Mouse (Mus musculus) E14TG2a.4 (cell line): ENCODE results near the gene Ldhd.
A peak's percentile ranks its signal among the peaks of the same experiment; 100 is the strongest.

Experiments
- H3K27me3 ChIP-seq: 2 replicates; pipeline ENCODE4 v1.6.1; 2014; ENCODE audit warnings: low read length, control low read depth; ENCODE audit not compliant: insufficient read depth
- H3K36me3 ChIP-seq: 2 replicates; pipeline ENCODE4 v1.6.1; 2014; ENCODE audit warnings: low read length, control low read depth; ENCODE audit not compliant: insufficient read depth
- H3K4me1 ChIP-seq: replicated peaks from 2 replicates; pipeline ENCODE4 v1.6.1; 2014; ENCODE audit warnings: low read depth, low read length, control low read depth
- H3K4me3 ChIP-seq: replicated peaks from 2 replicates; pipeline ENCODE4 v1.5.1; 2014; ENCODE audit warnings: mild to moderate bottlenecking, low read length
- H3K9me3 ChIP-seq: 2 replicates; pipeline ENCODE4 v1.6.1; 2014; ENCODE audit warnings: low read length, control low read depth
- CTCF ChIP-seq: conservative IDR thresholded peaks from 2 replicates; pipeline ENCODE4 v1.5.1; 2014; ENCODE audit warnings: low read length
- NANOG ChIP-seq: IDR thresholded peaks from 2 replicates; pipeline ENCODE4 v1.6.1; 2014; ENCODE audit warnings: borderline replicate concordance, low read length, mixed read lengths
- POU5F1 ChIP-seq: IDR thresholded peaks from 2 replicates; pipeline ENCODE4 v1.6.1; 2014; ENCODE audit warnings: low read length, borderline replicate concordance

Gene Ldhd

DNA sequence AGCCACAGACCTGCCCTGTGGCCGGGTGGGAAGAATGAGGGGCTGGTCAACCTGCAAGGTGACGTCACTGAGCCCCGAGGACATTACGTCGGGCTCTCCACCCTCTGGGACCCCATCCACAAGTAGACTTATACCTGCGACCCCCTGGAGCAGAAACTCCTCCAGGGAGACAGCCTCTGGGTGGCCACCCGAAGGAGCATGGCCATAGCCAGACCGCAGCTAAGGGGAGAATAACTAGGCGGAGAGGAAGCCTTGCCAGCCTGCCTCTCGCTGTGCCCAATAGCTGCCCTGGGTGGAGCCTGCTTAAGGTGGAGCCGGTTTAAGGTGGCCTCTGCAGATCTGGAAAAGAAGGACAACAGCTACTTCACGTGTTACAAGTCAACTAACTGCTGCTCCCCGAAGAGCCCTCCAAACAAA is at the start of gene Ldhd:
TSS of gene Ldhd (minus strand) at position 270 of the 417 bp plus-strand sequence.
- H3K27me3 ChIP-seq: peaks cover 37% of the 10 kb centered on the region
- H3K9me3 ChIP-seq: peaks cover 7% of the 10 kb centered on the region
- no peaks in the 10 kb centered on the region for H3K36me3 ChIP-seq
- peak within 1 kb of the TSS; percentile 68 for H3K4me3 ChIP-seq
- TF ChIP-seq NANOG (no peak), CTCF (no peak), POU5F1 (no peak)
- H3K4me1 ChIP-seq: peaks cover 55% of the 10 kb centered on the region

- H3K36me3 ChIP-seq: no peaks in the 10 kb centered on the region
- H3K9me3 ChIP-seq: peaks cover 9% of the 10 kb centered on the region
- peaks cover 16% of the 10 kb centered on the region for H3K4me1 ChIP-seq
- TF ChIP-seq CTCF: no peak
- no peak for TF ChIP-seq POU5F1
- H3K27me3 ChIP-seq: no peaks in the 10 kb centered on the region
- H3K4me3 ChIP-seq: no peak overlapping the region
Observed at GRCm38 (mm10) chr8:111678848-111679247, 48.7 kb upstream of the Ldhd start.

- Histone ChIP-seq H3K9me3 (peaks cover 9% of the 10 kb centered on the region), H3K36me3 (no peaks in the 10 kb centered on the region), H3K4me3 (no peak overlapping the region), H3K4me1 (peaks cover 16% of the 10 kb centered on the region), H3K27me3 (no peaks in the 10 kb centered on the region)
- TF ChIP-seq POU5F1 (no peak), CTCF (peak; percentile 50)
Observed at GRCm38 (mm10) chr8:111678111-111678510, 47.9 kb upstream of the Ldhd start.

DNA sequence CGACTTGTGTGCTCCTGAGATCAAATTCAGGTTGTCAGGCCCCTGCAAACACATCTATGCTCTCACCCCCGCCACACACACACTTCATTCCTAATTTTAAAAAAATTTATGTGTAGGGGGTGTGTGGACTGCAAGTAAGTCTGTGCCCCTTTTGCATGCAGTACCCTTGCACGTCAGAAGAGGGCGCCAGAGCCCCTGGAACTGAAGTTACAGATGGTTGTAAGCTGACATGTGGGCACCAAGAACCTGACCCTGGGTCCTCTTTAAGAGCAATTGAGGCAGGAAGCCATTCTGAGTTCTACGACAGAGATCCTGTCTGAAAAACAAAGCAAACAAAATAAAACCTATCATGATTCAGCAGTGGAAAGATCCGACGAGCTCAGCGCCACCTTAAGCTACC is 46.1 kb upstream of the Ldhd start:
- Histone ChIP-seq H3K9me3 (peaks cover 9% of the 10 kb centered on the region), H3K4me3 (no peak overlapping the region), H3K4me1 (peaks cover 9% of the 10 kb centered on the region), H3K27me3 (no peaks in the 10 kb centered on the region), H3K36me3 (peaks cover 13% of the 10 kb centered on the region)
- TF ChIP-seq POU5F1 (no peak), CTCF (peak; percentile 85), NANOG (no peak)

- Histone ChIP-seq H3K9me3 (no peaks in the 10 kb centered on the region), H3K4me3 (no peak overlapping the region), H3K36me3 (peaks cover 68% of the 10 kb centered on the region), H3K4me1 (peaks cover 13% of the 10 kb centered on the region), H3K27me3 (no peaks in the 10 kb centered on the region)
- TF ChIP-seq NANOG (no peak), CTCF (no peak), POU5F1 (no peak)
Observed at GRCm38 (mm10) chr8:111666751-111667150, 36.6 kb upstream of the Ldhd start.

GRCm38 (mm10) chr8:111662473-111662872 is 32.3 kb upstream of the Ldhd start:
- Histone ChIP-seq H3K36me3 (peaks cover 59% of the 10 kb centered on the region), H3K4me1 (peaks cover 19% of the 10 kb centered on the region), H3K9me3 (no peaks in the 10 kb centered on the region), H3K27me3 (no peaks in the 10 kb centered on the region), H3K4me3 (no peak overlapping the region)
- TF ChIP-seq CTCF (peak; percentile 81), POU5F1 (no peak)

DNA sequence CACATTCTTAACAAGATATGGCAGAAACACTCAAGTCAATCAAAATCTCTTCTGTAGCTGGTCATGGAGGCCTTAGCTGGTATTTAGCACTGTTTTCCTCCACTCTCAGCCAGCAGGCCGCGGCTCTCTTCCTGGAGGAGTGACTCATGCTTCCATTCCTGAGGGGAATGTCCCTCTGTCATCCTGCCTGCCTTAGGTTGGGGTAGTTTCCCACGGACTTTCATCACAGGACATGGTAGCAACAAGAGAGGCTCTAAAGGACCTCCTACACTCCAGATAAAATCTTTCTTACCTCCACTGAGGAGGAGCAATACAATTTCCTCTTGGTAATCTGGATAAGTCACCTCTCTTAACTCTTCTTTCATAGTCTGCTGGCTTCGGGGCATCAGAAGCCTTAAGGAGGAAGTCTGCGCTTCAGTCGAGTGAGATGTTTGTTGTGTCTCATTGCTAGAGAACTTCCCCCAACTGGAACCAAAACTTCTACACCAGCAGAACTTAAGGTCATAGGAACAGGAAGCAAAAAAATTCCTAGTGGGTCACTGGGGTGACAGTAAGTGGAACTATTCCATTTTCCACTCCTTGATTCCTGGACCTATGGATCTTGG is 28.7 kb upstream of the Ldhd start:
- no peaks in the 10 kb centered on the region for H3K27me3 ChIP-seq
- H3K9me3 ChIP-seq: no peaks in the 10 kb centered on the region
- H3K4me1 ChIP-seq: peaks cover 48% of the 10 kb centered on the region
- peaks cover 42% of the 10 kb centered on the region for H3K36me3 ChIP-seq
- no peak for TF ChIP-seq POU5F1
- TF ChIP-seq NANOG: no peak
- TF ChIP-seq CTCF: no peak
- H3K4me3 ChIP-seq: no peak overlapping the region

DNA sequence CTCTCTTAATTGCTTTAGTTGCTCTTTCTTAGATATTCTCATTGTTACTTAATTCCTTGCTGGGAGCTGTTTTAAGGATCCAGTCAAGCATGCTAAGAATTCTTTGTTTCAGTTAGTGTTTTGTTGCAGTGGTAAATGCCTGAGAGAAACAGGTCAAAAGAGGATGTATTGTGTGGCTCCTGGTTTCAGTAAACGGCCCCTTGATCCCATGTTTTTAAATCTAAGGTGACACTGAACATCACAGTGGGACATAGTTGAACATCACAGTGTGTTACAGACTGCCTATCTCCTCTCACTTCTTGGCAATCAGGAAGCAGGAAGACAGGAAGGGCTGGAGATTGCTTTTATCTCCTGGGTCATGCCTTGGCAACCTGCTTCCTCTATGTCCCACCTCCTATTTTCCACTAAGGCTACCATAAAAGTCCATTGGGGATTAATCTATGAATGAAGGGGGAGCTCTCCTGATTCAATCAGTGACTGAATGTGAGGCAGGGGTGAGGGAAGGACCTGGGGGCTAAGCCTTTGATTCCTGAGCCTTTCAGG is 27.2 kb upstream of the Ldhd start:
- no peaks in the 10 kb centered on the region for H3K27me3 ChIP-seq
- H3K9me3 ChIP-seq: no peaks in the 10 kb centered on the region
- H3K4me1 ChIP-seq: peaks cover 53% of the 10 kb centered on the region
- H3K36me3 ChIP-seq: peaks cover 38% of the 10 kb centered on the region
- no peak overlapping the region for H3K4me3 ChIP-seq
- TF ChIP-seq CTCF (no peak), NANOG (peak; percentile 96)

DNA sequence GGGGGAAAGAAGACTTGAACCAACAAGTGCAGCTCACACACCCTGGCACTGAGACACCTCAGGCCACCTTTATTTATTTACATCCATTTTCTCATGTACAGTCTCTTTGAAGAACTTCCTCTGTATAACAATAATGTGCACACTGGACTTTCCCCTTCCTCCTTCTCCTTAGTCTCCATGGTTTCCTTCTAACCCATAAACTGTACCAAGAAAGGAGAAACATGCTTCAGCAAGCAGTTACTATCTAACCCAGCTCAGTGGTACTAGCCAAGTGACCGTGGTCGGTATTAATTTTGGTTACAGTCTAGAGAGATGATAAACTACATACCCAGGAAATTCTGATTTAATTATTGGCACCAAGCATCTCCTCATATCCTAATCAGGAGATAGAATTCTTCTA is 23.4 kb upstream of the Ldhd start:
- no peak for TF ChIP-seq CTCF

More for the DNA sequence above, 23.4 kb upstream of the Ldhd start:
- Histone ChIP-seq H3K4me1 (peaks cover 86% of the 10 kb centered on the region), H3K4me3 (no peak overlapping the region), H3K9me3 (no peaks in the 10 kb centered on the region), H3K27me3 (no peaks in the 10 kb centered on the region), H3K36me3 (peaks cover 13% of the 10 kb centered on the region; the same call in 1 of the 2 replicates)
